Mouse (Mus musculus) bone marrow, adult 2 months (tissue): ENCODE results near the gene Slc25a40.

Experiments used
- CTCF ChIP-seq: fragments of 200-500 bp; IDR thresholded peaks from 2 replicates; pipeline ENCODE4 v1.5.1; 2011; ENCODE audit warnings: low read length, control low read depth; ENCODE audit not compliant: control insufficient read depth, insufficient read depth
- POLR2A ChIP-seq: fragments of 200-500 bp; IDR thresholded peaks from 2 replicates; pipeline ENCODE4 v1.6.1; 2011; ENCODE audit warnings: low read depth, mild to moderate bottlenecking, control low read depth, low read length, borderline replicate concordance; ENCODE audit not compliant: control insufficient read depth

DNA sequence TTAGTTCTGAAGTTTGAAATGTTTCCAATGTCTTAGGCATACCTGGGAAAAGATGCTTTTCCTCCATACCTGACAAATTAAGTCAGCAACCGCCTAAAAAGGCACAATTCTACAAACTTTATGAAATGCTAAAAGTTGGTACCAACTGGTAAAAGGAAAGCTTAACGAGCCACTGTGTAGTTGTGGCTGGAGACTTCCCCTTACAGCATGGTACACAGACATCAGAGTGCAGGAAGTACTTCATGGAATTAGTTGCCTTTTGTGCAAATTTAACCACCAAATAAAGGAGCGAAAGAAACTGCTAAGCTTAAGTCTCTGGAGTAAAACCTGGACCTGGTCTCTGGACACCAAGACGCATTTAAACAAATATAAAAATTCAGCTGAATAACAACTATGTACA is 69.1 kb downstream of the Slc25a40 start:
- TF ChIP-seq CTCF (no peak), POLR2A (no peak)
